22 mouse cellular contexts compared by ENCODE assay signal in genomic region chr3:29525963-29526301, GRCm38 (mm10).
DNase-seq lines count a peak whose midpoint lies in the region; ATAC-seq lines count a peak whose summit lies in the region.
"Had no signal": no experiment of that assay in that cellular context is flagged by ENCODE, and none has a peak within 500 bp of the region (broad histone marks: within the 10 kb centered on the region; RNA-seq: fewer than 3 reads in every experiment).

No protein-coding gene starts in this region.

- no peak overlapping the region for H3K4me3 ChIP-seq in forebrain, embryonic 13.5 days
- no peak overlapping the region for H3K4me3 ChIP-seq in forebrain, embryonic 12.5 days (replicated peaks)
- H3K4me3 ChIP-seq in hindbrain, embryonic 15.5 days: no peak overlapping the region
- H3K4me3 ChIP-seq in hindbrain, embryonic 11.5 days (ENCODE audit: low read depth, low read length): no peak overlapping the region
- H3K4me3 ChIP-seq in megakaryocyte, embryonic 14.5 days (replicated peaks): peak overlapping the region; percentile 42
- no peak overlapping the region for H3K4me3 ChIP-seq in forebrain, embryonic 16.5 days (replicated peaks; ENCODE audit: low read length)
- H3K4me3 ChIP-seq in midbrain, embryonic 16.5 days (ENCODE audit: low read depth, low read length): no peak overlapping the region
- H3K4me3 ChIP-seq: embryonic facial prominence, embryonic 12.5 days; heart, embryonic 10.5 days had no signal

- WGBS in forebrain, embryonic 13.5 days: 80% methylated on average over 12 of the region's 12 CpGs
- 88% methylated on average over 12 of the region's 12 CpGs for WGBS in forebrain, embryonic 12.5 days
- WGBS in hindbrain, embryonic 15.5 days: 75% methylated on average over 12 of the region's 12 CpGs
- WGBS in hindbrain, embryonic 11.5 days: 84% methylated on average over 12 of the region's 12 CpGs
- WGBS in forebrain, embryonic 16.5 days: 65% methylated on average over 12 of the region's 12 CpGs
- 88% methylated on average over 12 of the region's 12 CpGs for WGBS in midbrain, embryonic 16.5 days

- no peaks in the 10 kb centered on the region for H3K36me3 ChIP-seq in forebrain, embryonic 13.5 days (ENCODE audit: poor library complexity, severe bottlenecking)
- H3K36me3 ChIP-seq in forebrain, embryonic 12.5 days (replicated peaks): no peaks in the 10 kb centered on the region
- H3K36me3 ChIP-seq in hindbrain, embryonic 15.5 days: no peaks in the 10 kb centered on the region
- no peaks in the 10 kb centered on the region for H3K36me3 ChIP-seq in hindbrain, embryonic 11.5 days (ENCODE audit: control insufficient read depth, insufficient read depth, low read length)
- no peaks in the 10 kb centered on the region for H3K36me3 ChIP-seq in megakaryocyte, embryonic 14.5 days (replicated peaks; ENCODE audit: low read length)
- no peaks in the 10 kb centered on the region for H3K36me3 ChIP-seq in forebrain, embryonic 16.5 days (ENCODE audit: control insufficient read depth, insufficient read depth)
- H3K36me3 ChIP-seq in midbrain, embryonic 16.5 days (ENCODE audit: control insufficient read depth, insufficient read depth, low read length): no peaks in the 10 kb centered on the region
- H3K36me3 ChIP-seq: embryonic facial prominence, embryonic 12.5 days; G1E; heart, embryonic 10.5 days had no signal

- no peaks in the 10 kb centered on the region for H3K27me3 ChIP-seq in forebrain, embryonic 13.5 days
- no peaks in the 10 kb centered on the region for H3K27me3 ChIP-seq in forebrain, embryonic 12.5 days
- no peaks in the 10 kb centered on the region for H3K27me3 ChIP-seq in hindbrain, embryonic 15.5 days
- H3K27me3 ChIP-seq in hindbrain, embryonic 11.5 days (ENCODE audit: control insufficient read depth, insufficient read depth, low read length): no peaks in the 10 kb centered on the region
- H3K27me3 ChIP-seq in megakaryocyte, embryonic 14.5 days (replicated peaks): no peaks in the 10 kb centered on the region
- H3K27me3 ChIP-seq in forebrain, embryonic 16.5 days (replicated peaks; ENCODE audit: control insufficient read depth, insufficient read depth, low read length): no peaks in the 10 kb centered on the region
- H3K27me3 ChIP-seq in midbrain, embryonic 16.5 days (ENCODE audit: control insufficient read depth, insufficient read depth, low read depth, low read length): no peaks in the 10 kb centered on the region
- H3K27me3 ChIP-seq: embryonic facial prominence, embryonic 12.5 days had no signal

- H3K4me2 ChIP-seq in forebrain, embryonic 13.5 days: no peak overlapping the region
- H3K4me2 ChIP-seq in forebrain, embryonic 12.5 days: no peak overlapping the region
- H3K4me2 ChIP-seq in hindbrain, embryonic 15.5 days: no peak overlapping the region
- H3K4me2 ChIP-seq in hindbrain, embryonic 11.5 days (replicated peaks; ENCODE audit: low read depth, low read length): no peak overlapping the region
- no peak overlapping the region for H3K4me2 ChIP-seq in forebrain, embryonic 16.5 days (ENCODE audit: low read length)
- no peak overlapping the region for H3K4me2 ChIP-seq in midbrain, embryonic 16.5 days (ENCODE audit: low read length)
- H3K4me2 ChIP-seq: embryonic facial prominence, embryonic 12.5 days had no signal

- peak overlapping the region; percentile 4; the same call in 1 of the 2 replicates for H3K27ac ChIP-seq in forebrain, embryonic 13.5 days
- no peak overlapping the region for H3K27ac ChIP-seq in forebrain, embryonic 12.5 days
- H3K27ac ChIP-seq in hindbrain, embryonic 15.5 days (replicated peaks): no peak overlapping the region
- H3K27ac ChIP-seq in hindbrain, embryonic 11.5 days (ENCODE audit: low read depth, low read length): no peak overlapping the region
- H3K27ac ChIP-seq in forebrain, embryonic 16.5 days (ENCODE audit: low read length): no peak overlapping the region
- no peak overlapping the region for H3K27ac ChIP-seq in midbrain, embryonic 16.5 days (ENCODE audit: low read length)
- H3K27ac ChIP-seq: embryonic facial prominence, embryonic 12.5 days; heart, embryonic 10.5 days had no signal

- H3K9me3 ChIP-seq in forebrain, embryonic 13.5 days (replicated peaks): no peaks in the 10 kb centered on the region
- no peaks in the 10 kb centered on the region for H3K9me3 ChIP-seq in forebrain, embryonic 12.5 days
- H3K9me3 ChIP-seq in hindbrain, embryonic 15.5 days: no peaks in the 10 kb centered on the region
- H3K9me3 ChIP-seq in hindbrain, embryonic 11.5 days (ENCODE audit: control insufficient read depth, low read length): no peaks in the 10 kb centered on the region
- peaks cover 5% of the 10 kb centered on the region; the same call in 1 of the 2 replicates for H3K9me3 ChIP-seq in megakaryocyte, embryonic 14.5 days
- H3K9me3 ChIP-seq in forebrain, embryonic 16.5 days (ENCODE audit: control insufficient read depth, low read length): no peaks in the 10 kb centered on the region
- no peaks in the 10 kb centered on the region for H3K9me3 ChIP-seq in midbrain, embryonic 16.5 days (replicated peaks; ENCODE audit: control insufficient read depth, low read length, poor library complexity, severe bottlenecking)
- H3K9me3 ChIP-seq: embryonic facial prominence, embryonic 12.5 days; G1E; heart, embryonic 10.5 days had no signal

- no peak overlapping the region for H3K9ac ChIP-seq in forebrain, embryonic 13.5 days
- no peak overlapping the region for H3K9ac ChIP-seq in forebrain, embryonic 12.5 days
- no peak overlapping the region for H3K9ac ChIP-seq in hindbrain, embryonic 15.5 days
- no peak overlapping the region for H3K9ac ChIP-seq in hindbrain, embryonic 11.5 days (ENCODE audit: low read depth, low read length)
- H3K9ac ChIP-seq in forebrain, embryonic 16.5 days (replicated peaks; ENCODE audit: low read depth, low read length): no peak overlapping the region
- H3K9ac ChIP-seq in midbrain, embryonic 16.5 days (ENCODE audit: low read depth, low read length): no peak overlapping the region
- H3K9ac ChIP-seq: embryonic facial prominence, embryonic 12.5 days had no signal

- H3K4me1 ChIP-seq in forebrain, embryonic 13.5 days: peaks cover 14% of the 10 kb centered on the region
- H3K4me1 ChIP-seq in forebrain, embryonic 12.5 days: peaks cover 8% of the 10 kb centered on the region
- no peaks in the 10 kb centered on the region for H3K4me1 ChIP-seq in hindbrain, embryonic 15.5 days (replicated peaks)
- no peaks in the 10 kb centered on the region for H3K4me1 ChIP-seq in hindbrain, embryonic 11.5 days (replicated peaks; ENCODE audit: control insufficient read depth, insufficient read depth, low read length)
- no peaks in the 10 kb centered on the region for H3K4me1 ChIP-seq in megakaryocyte, embryonic 14.5 days
- peaks cover 9% of the 10 kb centered on the region; the same call in 1 of the 2 replicates for H3K4me1 ChIP-seq in forebrain, embryonic 16.5 days (replicated peaks; ENCODE audit: control insufficient read depth, insufficient read depth, low read length)
- H3K4me1 ChIP-seq in midbrain, embryonic 16.5 days (ENCODE audit: control insufficient read depth, insufficient read depth, low read length): no peaks in the 10 kb centered on the region
- H3K4me1 ChIP-seq: embryonic facial prominence, embryonic 12.5 days; heart, embryonic 10.5 days had no signal

- peak; percentile 77 for ATAC-seq in forebrain, embryonic 13.5 days
- no peak; the same call in 1 of the 2 replicates for ATAC-seq in forebrain, embryonic 12.5 days (ENCODE audit: low FRiP score)
- 0 out of 2 replicates have a peak, but pooled peaks have one; percentile 19 for ATAC-seq in hindbrain, embryonic 15.5 days (ENCODE audit: low FRiP score, low read depth)
- ATAC-seq in hindbrain, embryonic 11.5 days (ENCODE audit: low FRiP score): no peak
- no peak for ATAC-seq in megakaryocyte, adult 5-6 weeks (ENCODE audit: poor library complexity, severe bottlenecking)
- peak; percentile 81 for ATAC-seq in forebrain, embryonic 16.5 days
- ATAC-seq in midbrain, embryonic 16.5 days: no peak
- ATAC-seq: CD4-positive, CD25-positive, alpha-beta regulatory T cell, adult 4 months; inflammation-experienced regulatory T-cells, adult 6 months; intestine, postnatal 0 days had no signal

- DNase-seq in hindbrain, embryonic 11.5 days (ENCODE audit: low spot score): no peak
- DNase-seq: adrenal gland, postnatal 10 days; B cell, adult 2 months; cerebellum, adult 11-12 months; cerebellum, adult 9-10 months; gastrocnemius, postnatal 36 days; heart, adult 11 months; heart, postnatal 10 days; heart, postnatal 4 days had no signal

Comparison
In these comparisons a context has a peak if more than half of its experiments do, and no peak if none do; other contexts are left out.
1. ATAC-seq: peak in forebrain, embryonic 13.5 days (single experiment), hindbrain, embryonic 15.5 days (single experiment) and forebrain, embryonic 16.5 days (single experiment); none in forebrain, embryonic 12.5 days (single experiment), hindbrain, embryonic 11.5 days (single experiment), megakaryocyte, adult 5-6 weeks (single experiment) and midbrain, embryonic 16.5 days (single experiment).